Mouse (Mus musculus): ENCODE measurements at regions not wholly inside any gene's neighbourhood (a gene's known extent, or its start where the extent isn't known, plus 50 kb on each side); places are given as distances from the start of the nearest gene placed in this dataset.
A peak's percentile ranks its signal among the peaks of the same experiment; 100 is the strongest.
"Not testable (repeated sequence)": the region's sequence is repeated elsewhere in the genome, so short reads cannot be mapped to it uniquely, and the experiment has no call there.

DNA sequence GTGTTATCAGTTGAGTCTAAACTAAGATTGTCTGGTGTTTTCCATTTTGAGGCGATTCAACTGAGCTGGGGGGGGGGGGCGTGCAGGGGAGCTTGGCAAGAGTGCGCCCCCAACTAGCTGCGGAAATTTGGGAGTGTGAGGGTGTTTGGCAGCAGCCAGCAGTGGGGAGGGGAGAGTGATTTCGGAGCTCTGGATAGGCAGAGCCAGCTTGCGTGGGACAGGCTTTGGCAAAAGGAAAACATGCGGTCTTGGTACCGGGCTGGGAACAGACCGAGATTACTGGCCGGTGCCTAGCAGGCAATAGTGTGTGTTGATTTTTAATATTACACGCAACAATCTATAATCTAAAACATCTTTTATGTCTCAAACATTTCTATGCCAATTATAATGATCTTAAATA is 199.4 kb upstream of the Cdk6 start:
- not testable (repeated sequence) for H3K4me3 ChIP-seq (ENCODE audit: insufficient read depth in 1 of 2, low read depth in 2 of 2, low read length in 2 of 2); H3K36me3 ChIP-seq (replicated peaks; ENCODE audit: control insufficient read depth, insufficient read depth, low read depth); H3K4me1 ChIP-seq (replicated peaks; ENCODE audit: control insufficient read depth in 2 of 2, insufficient read depth in 2 of 2, low read length in 1 of 2); H3K9ac ChIP-seq (replicated peaks); DNase-seq (ENCODE audit: low read depth in 3 of 3, low spot score in 3 of 3); H3K27me3 ChIP-seq (ENCODE audit: control insufficient read depth, insufficient read depth, low read length); ATAC-seq (ENCODE audit: insufficient read depth); H3K27ac ChIP-seq; H3K9me3 ChIP-seq (ENCODE audit: control insufficient read depth, low read length); H3K4me2 ChIP-seq (ENCODE audit: low read depth)
- WGBS (ENCODE audit: insufficient replicate concordance): 70% methylated on average over 11 of the region's 11 CpGs

DNA sequence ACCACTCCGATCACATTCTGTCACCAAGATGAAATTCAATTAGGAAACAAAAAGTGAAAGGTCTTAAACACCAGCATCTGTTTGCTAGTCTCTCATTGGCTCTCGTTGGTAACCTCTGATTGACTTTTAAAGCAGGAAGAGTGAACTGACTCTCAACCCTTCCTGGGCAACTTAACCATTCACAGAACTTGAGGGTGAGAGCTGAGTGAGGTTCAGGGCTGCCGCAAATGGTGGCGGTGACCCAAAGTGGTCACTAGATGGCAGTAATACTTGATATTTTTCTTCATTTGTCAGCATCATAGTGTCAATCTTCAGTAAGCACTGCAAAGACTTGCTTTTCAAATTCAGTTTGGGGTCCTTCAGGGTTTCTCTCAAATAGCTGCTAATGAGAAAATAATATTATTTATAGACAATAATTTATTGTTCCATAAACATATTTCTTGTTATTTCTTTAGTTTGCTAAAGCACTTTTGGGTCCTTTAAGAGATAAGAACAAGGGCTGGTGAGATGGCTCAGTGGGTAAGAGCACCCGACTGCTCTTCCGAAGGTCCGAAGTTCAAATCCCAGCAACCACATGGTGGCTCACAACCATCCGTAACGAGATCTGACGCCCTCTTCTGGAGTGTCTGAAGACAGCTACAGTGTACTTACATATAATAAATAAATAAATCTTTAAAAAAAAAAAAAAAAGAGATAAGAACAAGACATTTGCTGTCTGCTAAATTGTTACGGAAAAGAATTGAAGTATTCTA is 194.6 kb upstream of the Cdk6 start:
- H3K27ac ChIP-seq; H3K4me3 ChIP-seq (ENCODE audit: insufficient read depth in 1 of 2, low read depth in 2 of 2, low read length in 2 of 2); H3K4me1 ChIP-seq (replicated peaks; ENCODE audit: control insufficient read depth in 2 of 2, insufficient read depth in 2 of 2, low read length in 1 of 2); DNase-seq (ENCODE audit: low read depth in 3 of 3, low spot score in 3 of 3); H3K36me3 ChIP-seq (replicated peaks; ENCODE audit: control insufficient read depth, insufficient read depth, low read depth); H3K27me3 ChIP-seq (ENCODE audit: control insufficient read depth, insufficient read depth, low read length); H3K4me2 ChIP-seq (ENCODE audit: low read depth); H3K9me3 ChIP-seq (ENCODE audit: control insufficient read depth, low read length); ATAC-seq (ENCODE audit: insufficient read depth); H3K9ac ChIP-seq (replicated peaks): not testable (repeated sequence)
- 46% methylated on average over 8 of the region's 11 CpGs for WGBS (ENCODE audit: insufficient replicate concordance)
- TF ChIP-seq CTCF (IDR thresholded peaks at IDR 0.05; ENCODE audit: low read depth): peak; percentile 31; the same call in 1 of the 2 replicates

DNA sequence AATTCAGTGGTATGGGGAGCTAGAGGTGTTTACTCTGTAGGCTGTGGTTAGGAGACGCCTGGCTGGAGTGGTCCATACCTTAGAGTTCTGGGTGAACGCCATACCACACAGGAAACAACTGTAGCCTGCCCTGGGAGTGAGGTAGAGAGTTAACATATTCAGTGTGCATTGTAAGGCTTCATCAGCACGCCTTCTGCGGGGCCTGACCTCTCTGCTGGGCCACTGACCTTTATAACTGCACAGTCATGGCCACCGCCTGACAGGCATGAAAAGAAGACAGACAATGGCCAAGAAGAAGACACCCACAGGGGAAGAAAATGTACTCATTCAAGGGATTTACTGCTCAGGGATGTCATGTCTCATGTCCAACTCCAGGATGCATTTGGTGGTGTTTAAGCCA is 191.4 kb upstream of the Cdk6 start:
- not testable (repeated sequence) for H3K36me3 ChIP-seq (replicated peaks; ENCODE audit: control insufficient read depth, insufficient read depth, low read depth); H3K4me1 ChIP-seq (replicated peaks; ENCODE audit: control insufficient read depth in 2 of 2, insufficient read depth in 2 of 2, low read length in 1 of 2); H3K27me3 ChIP-seq (ENCODE audit: control insufficient read depth, insufficient read depth, low read length); H3K9ac ChIP-seq (replicated peaks); H3K9me3 ChIP-seq (ENCODE audit: control insufficient read depth, low read length); H3K27ac ChIP-seq; H3K4me2 ChIP-seq (ENCODE audit: low read depth); DNase-seq (ENCODE audit: low read depth in 3 of 3, low spot score in 3 of 3); ATAC-seq (ENCODE audit: insufficient read depth); H3K4me3 ChIP-seq (ENCODE audit: insufficient read depth in 1 of 2, low read depth in 2 of 2, low read length in 2 of 2)
- WGBS (ENCODE audit: insufficient replicate concordance): 36% methylated on average over 5 of the region's 5 CpGs

DNA sequence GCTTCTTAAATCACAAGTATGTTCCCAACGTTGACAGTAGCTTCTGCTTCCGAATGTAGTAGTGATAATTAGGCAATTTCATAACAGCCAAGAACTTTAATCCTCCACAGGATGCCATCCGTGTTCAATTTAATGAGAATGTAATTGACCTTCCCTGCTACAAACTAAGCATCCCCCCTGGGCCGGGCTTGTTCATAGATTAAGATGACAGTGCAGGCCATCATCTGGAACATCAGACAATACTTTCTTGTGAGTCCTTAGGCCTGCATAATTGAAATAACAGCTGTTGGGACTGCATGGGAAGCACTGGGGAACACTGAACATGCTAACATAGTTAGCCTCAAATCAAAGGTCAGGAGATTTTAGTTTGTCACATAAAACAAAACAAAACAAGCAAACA is 190.5 kb upstream of the Cdk6 start:
- H3K27ac ChIP-seq; H3K9ac ChIP-seq (replicated peaks); ATAC-seq (ENCODE audit: insufficient read depth); H3K36me3 ChIP-seq (replicated peaks; ENCODE audit: control insufficient read depth, insufficient read depth, low read depth); H3K4me3 ChIP-seq (ENCODE audit: insufficient read depth in 1 of 2, low read depth in 2 of 2, low read length in 2 of 2); H3K4me1 ChIP-seq (replicated peaks; ENCODE audit: control insufficient read depth in 2 of 2, insufficient read depth in 2 of 2, low read length in 1 of 2); H3K9me3 ChIP-seq (ENCODE audit: control insufficient read depth, low read length); H3K4me2 ChIP-seq (ENCODE audit: low read depth); DNase-seq (ENCODE audit: low read depth in 3 of 3, low spot score in 3 of 3); H3K27me3 ChIP-seq (ENCODE audit: control insufficient read depth, insufficient read depth, low read length): not testable (repeated sequence)
- 50% methylated on average over 4 of the region's 4 CpGs for WGBS (ENCODE audit: insufficient replicate concordance)

DNA sequence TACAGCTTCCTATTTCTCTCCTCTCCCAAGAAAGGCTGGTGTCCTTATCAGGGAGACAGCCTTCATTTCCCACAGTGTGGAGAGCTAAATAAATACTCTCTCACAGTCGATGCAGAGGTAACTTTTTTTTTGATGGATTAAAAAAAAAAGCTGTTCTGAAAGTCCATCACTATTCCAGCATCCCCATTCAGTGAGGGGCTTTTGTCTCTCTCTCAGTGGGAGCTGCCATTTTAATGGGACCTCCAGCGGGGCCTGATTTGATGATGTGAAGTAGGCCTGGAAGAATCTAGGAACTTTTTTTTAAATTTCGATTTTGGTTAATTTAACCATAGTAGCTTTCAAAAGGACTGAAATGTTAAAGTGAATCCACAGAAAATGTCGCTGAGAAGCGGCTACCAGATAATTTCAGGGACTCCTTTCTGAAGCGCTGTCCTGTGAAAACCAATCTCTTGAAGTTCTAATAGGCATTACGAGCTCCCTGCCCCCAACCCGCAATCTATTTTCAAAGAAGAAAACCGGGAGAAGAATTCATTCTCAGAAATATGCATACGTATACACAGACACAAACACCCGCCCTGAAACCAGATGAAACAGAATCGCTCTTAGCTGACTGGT is 189.6 kb upstream of the Cdk6 start:
- not testable (repeated sequence) for H3K9ac ChIP-seq (replicated peaks); H3K36me3 ChIP-seq (replicated peaks; ENCODE audit: control insufficient read depth, insufficient read depth, low read depth); DNase-seq (ENCODE audit: low read depth in 3 of 3, low spot score in 3 of 3); H3K9me3 ChIP-seq (ENCODE audit: control insufficient read depth, low read length); H3K4me3 ChIP-seq (ENCODE audit: insufficient read depth in 1 of 2, low read depth in 2 of 2, low read length in 2 of 2); H3K27me3 ChIP-seq (ENCODE audit: control insufficient read depth, insufficient read depth, low read length); H3K4me1 ChIP-seq (replicated peaks; ENCODE audit: control insufficient read depth in 2 of 2, insufficient read depth in 2 of 2, low read length in 1 of 2); H3K27ac ChIP-seq; H3K4me2 ChIP-seq (ENCODE audit: low read depth); ATAC-seq (ENCODE audit: insufficient read depth)
- WGBS (ENCODE audit: insufficient replicate concordance): 16% methylated on average over 12 of the region's 12 CpGs

DNA sequence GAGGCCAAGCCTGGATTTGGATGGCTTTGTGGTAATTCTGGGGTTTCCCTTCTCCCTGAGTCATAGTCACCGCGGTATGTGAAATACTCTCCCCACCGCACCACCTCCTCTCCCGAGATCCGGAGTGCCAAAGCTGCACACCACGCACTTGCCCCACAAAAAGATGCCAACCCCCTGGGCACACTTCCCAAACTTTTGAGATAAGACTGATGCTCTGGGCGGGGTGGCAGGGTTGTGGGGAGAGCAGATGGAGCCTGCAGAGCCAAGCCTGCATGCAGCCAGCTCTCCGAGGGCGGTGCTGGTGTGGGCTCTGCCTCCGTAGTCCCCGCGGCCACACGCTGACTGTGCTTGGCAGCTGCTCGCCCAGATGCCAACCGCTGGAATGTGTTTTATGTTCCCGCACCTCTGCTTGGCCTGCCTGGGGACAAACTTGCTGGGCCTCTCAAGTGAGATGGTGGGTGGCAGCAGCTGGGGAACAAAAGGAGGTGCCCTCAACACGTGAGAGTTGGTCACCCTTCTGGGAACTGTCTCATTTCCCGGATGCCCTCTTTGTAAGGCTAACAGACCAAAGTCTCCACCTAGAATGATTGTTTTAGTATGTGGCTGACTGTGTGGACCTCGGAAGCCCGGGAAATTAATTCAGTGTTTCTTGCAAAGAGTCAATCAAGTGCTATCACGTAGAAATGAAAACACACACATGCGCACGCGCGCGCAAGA is 189.0 kb upstream of the Cdk6 start:
- not testable (repeated sequence) for H3K36me3 ChIP-seq (replicated peaks; ENCODE audit: control insufficient read depth, insufficient read depth, low read depth); H3K9me3 ChIP-seq (ENCODE audit: control insufficient read depth, low read length); H3K4me3 ChIP-seq (ENCODE audit: insufficient read depth in 1 of 2, low read depth in 2 of 2, low read length in 2 of 2); H3K9ac ChIP-seq (replicated peaks); ATAC-seq (ENCODE audit: insufficient read depth); H3K4me1 ChIP-seq (replicated peaks; ENCODE audit: control insufficient read depth in 2 of 2, insufficient read depth in 2 of 2, low read length in 1 of 2); H3K27me3 ChIP-seq (ENCODE audit: control insufficient read depth, insufficient read depth, low read length); H3K27ac ChIP-seq
- peak in 1 of 3 experiments; percentile 10 for DNase-seq (ENCODE audit: low read depth in 3 of 3, low spot score in 3 of 3)
- H3K4me2 ChIP-seq (ENCODE audit: low read depth): peak overlapping the region; percentile 25
- WGBS (ENCODE audit: insufficient replicate concordance): 23% methylated on average over 26 of the region's 26 CpGs

DNA sequence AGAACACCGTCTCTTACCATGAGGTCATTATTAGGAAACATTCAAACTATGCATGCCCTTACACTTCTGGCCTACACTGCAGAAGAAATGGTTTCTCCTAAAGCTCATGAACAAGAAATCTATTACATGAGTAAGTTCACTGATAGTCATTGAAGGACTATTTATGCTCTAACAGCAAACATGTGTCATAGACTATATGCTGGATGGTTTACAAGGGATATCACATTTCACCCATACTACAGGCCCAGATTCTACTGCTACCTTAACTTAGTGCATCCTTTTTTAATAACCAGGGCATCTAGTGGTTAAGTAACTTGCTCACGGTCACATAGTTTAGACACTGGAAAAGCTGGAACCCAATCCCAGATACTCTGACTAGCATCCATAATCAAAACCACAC is 175.8 kb upstream of the Cdk6 start:
- H3K9ac ChIP-seq (replicated peaks); H3K36me3 ChIP-seq (replicated peaks; ENCODE audit: control insufficient read depth, insufficient read depth, low read depth); DNase-seq (ENCODE audit: low read depth in 3 of 3, low spot score in 3 of 3); H3K4me2 ChIP-seq (ENCODE audit: low read depth); H3K27me3 ChIP-seq (ENCODE audit: control insufficient read depth, insufficient read depth, low read length); H3K4me3 ChIP-seq (ENCODE audit: insufficient read depth in 1 of 2, low read depth in 2 of 2, low read length in 2 of 2); ATAC-seq (ENCODE audit: insufficient read depth); H3K4me1 ChIP-seq (replicated peaks; ENCODE audit: control insufficient read depth in 2 of 2, insufficient read depth in 2 of 2, low read length in 1 of 2); H3K27ac ChIP-seq; H3K9me3 ChIP-seq (ENCODE audit: control insufficient read depth, low read length): not testable (repeated sequence)
- WGBS (ENCODE audit: insufficient replicate concordance): 66% methylated on average over 2 of the region's 2 CpGs

DNA sequence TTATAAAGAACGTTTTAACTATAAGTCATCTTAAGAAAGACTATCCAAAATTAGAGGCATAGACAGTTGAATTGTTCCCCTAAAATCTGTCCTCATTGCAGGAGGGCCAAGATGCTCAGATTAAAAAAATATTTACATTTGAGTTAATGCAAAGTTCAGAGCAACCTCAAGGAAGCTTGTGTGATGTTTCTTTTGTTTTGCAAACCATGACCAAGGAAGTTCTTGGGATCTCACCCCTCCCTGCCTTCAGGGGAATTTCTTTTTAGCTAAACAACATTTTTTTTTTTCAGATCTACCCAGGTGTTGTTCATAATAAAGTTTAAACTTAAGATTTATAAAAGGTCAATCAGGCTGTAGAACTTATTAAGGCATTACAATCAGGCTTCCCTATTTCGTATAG is 174.8 kb upstream of the Cdk6 start:
- WGBS (ENCODE audit: insufficient replicate concordance): 48% methylated on average over 2 of the region's 2 CpGs
- DNase-seq (ENCODE audit: low read depth in 3 of 3, low spot score in 3 of 3); H3K4me2 ChIP-seq (ENCODE audit: low read depth); ATAC-seq (ENCODE audit: insufficient read depth); H3K9ac ChIP-seq (replicated peaks); H3K36me3 ChIP-seq (replicated peaks; ENCODE audit: control insufficient read depth, insufficient read depth, low read depth); H3K4me1 ChIP-seq (replicated peaks; ENCODE audit: control insufficient read depth in 2 of 2, insufficient read depth in 2 of 2, low read length in 1 of 2); H3K9me3 ChIP-seq (ENCODE audit: control insufficient read depth, low read length); H3K4me3 ChIP-seq (ENCODE audit: insufficient read depth in 1 of 2, low read depth in 2 of 2, low read length in 2 of 2); H3K27me3 ChIP-seq (ENCODE audit: control insufficient read depth, insufficient read depth, low read length); H3K27ac ChIP-seq: not testable (repeated sequence)

All from liver, embryonic 14.5 days (tissue).